Mouse (Mus musculus) small intestine, adult 2 months (tissue): Measurements from ENCODE around the gene Oprm1. TPM values are rescaled to one million over a fixed set of nuclear protein-coding genes. Genes with fewer than 3 reads are reported as not detected.
"Not testable (repeated sequence)": the region's sequence is repeated elsewhere in the genome, so short reads cannot be mapped to it uniquely, and the experiment has no call there.

Source experiments
- H3K27ac ChIP-seq: fragments of 200-500 bp; 2 replicates; pipeline ENCODE4 v1.5.1; 2012; ENCODE audit warnings: low read depth, low read length, control low read depth, inconsistent platforms; ENCODE audit not compliant: insufficient read depth
- H3K27me3 ChIP-seq: fragments of 200-500 bp; 2 replicates; pipeline ENCODE4 v1.6.1; 2012; ENCODE audit warnings: mild to moderate bottlenecking, moderate library complexity, low read length, inconsistent platforms; ENCODE audit not compliant: control insufficient read depth, insufficient read depth
- H3K36me3 ChIP-seq: fragments of 200-500 bp; 2 replicates; pipeline ENCODE4 v1.6.1; 2012; ENCODE audit warnings: mild to moderate bottlenecking, low read length, control low read depth, inconsistent platforms; ENCODE audit not compliant: control insufficient read depth, insufficient read depth
- H3K4me1 ChIP-seq: fragments of 200-500 bp; 2 replicates; pipeline ENCODE4 v1.6.1; 2012; ENCODE audit warnings: low read length, inconsistent platforms, mixed read lengths; ENCODE audit not compliant: control insufficient read depth, insufficient read depth, insufficient read length
- H3K4me3 ChIP-seq: fragments of 200-500 bp; 2 replicates; pipeline ENCODE4 v1.5.1; 2012; ENCODE audit warnings: low read depth, mild to moderate bottlenecking, control low read depth, inconsistent platforms, low read length, moderate library complexity
- CTCF ChIP-seq: fragments of 200-500 bp; IDR thresholded peaks from 2 replicates; pipeline ENCODE4 v1.5.1; 2012; ENCODE audit warnings: low read depth, mild to moderate bottlenecking, control low read depth, inconsistent platforms, low read length, moderate library complexity, mixed read lengths; ENCODE audit not compliant: insufficient replicate concordance, insufficient read length; ENCODE audit errors: extremely low read depth
- POLR2A ChIP-seq: fragments of 200-500 bp; IDR thresholded peaks from 2 replicates; pipeline ENCODE4 v1.6.1; 2012; ENCODE audit warnings: low read depth, mild to moderate bottlenecking, control low read depth, inconsistent platforms, low read length, moderate library complexity
- WGBS: fragments of 180-500 bp; shearing (Covaris S2); methylation state at CpG from one replicate; pipeline ENCODE4 v1.1.7; 2018; 5-methylcytosine and 5-hydroxymethylcytosine counted together
- polyA plus RNA-seq: library from polyadenylated mRNA; depleted of rRNA; stranded (reverse); fragments of >200 nt; gene quantifications from 2 replicates; pipeline ENCODE4 v1.2.3, GENCODE M21; 2012

Gene Oprm1
- polyA plus RNA-seq, 1 experiment: 0.08 TPM

GRCm38 (mm10) chr10:6988555-6988954 is 230.2 kb downstream of the Oprm1 start:
- Histone ChIP-seq H3K27ac (no peak overlapping the region), H3K27me3 (no peaks in the 10 kb centered on the region), H3K4me1 (no peaks in the 10 kb centered on the region), H3K4me3 (no peak overlapping the region), H3K36me3 (no peaks in the 10 kb centered on the region)
- WGBS: 47% methylated on average over 1 of the region's 1 CpGs
- TF ChIP-seq CTCF: no peak
- no peak for TF ChIP-seq POLR2A

- Histone ChIP-seq H3K27me3 (no peaks in the 10 kb centered on the region), H3K36me3 (no peaks in the 10 kb centered on the region), H3K27ac (no peak overlapping the region), H3K4me1 (no peaks in the 10 kb centered on the region), H3K4me3 (no peak overlapping the region)
- 68% methylated on average over 3 of the region's 3 CpGs for WGBS
- TF ChIP-seq POLR2A (no peak), CTCF (no peak)
Measured at GRCm38 (mm10) chr10:6996895-6997294, 238.6 kb downstream of the Oprm1 start.

GRCm38 (mm10) chr10:6998576-6999250 is 240.4 kb downstream of the Oprm1 start:
- H3K36me3 ChIP-seq: no peaks in the 10 kb centered on the region
- H3K27ac ChIP-seq: no peak overlapping the region
- WGBS: 90% methylated on average over 4 of the region's 4 CpGs
- no peaks in the 10 kb centered on the region for H3K4me1 ChIP-seq
- no peak overlapping the region for H3K4me3 ChIP-seq
- TF ChIP-seq POLR2A: no peak
- TF ChIP-seq CTCF: no peak
- no peaks in the 10 kb centered on the region for H3K27me3 ChIP-seq

GRCm38 (mm10) chr10:6999355-6999754 is 241.0 kb downstream of the Oprm1 start:
- Histone ChIP-seq H3K4me3 (no peak overlapping the region), H3K4me1 (no peaks in the 10 kb centered on the region), H3K27me3 (no peaks in the 10 kb centered on the region), H3K27ac (no peak overlapping the region), H3K36me3 (no peaks in the 10 kb centered on the region)
- WGBS: 84% methylated on average over 3 of the region's 3 CpGs
- TF ChIP-seq CTCF (no peak), POLR2A (no peak)

GRCm38 (mm10) chr10:7003898-7004297 is 245.6 kb downstream of the Oprm1 start:
- H3K4me3 ChIP-seq, H3K4me1 ChIP-seq, H3K27me3 ChIP-seq, H3K27ac ChIP-seq, H3K36me3 ChIP-seq: not testable (repeated sequence)

- Histone ChIP-seq H3K4me1 (no peaks in the 10 kb centered on the region), H3K36me3 (no peaks in the 10 kb centered on the region), H3K4me3 (no peak overlapping the region), H3K27ac (no peak overlapping the region), H3K27me3 (no peaks in the 10 kb centered on the region)
- TF ChIP-seq CTCF: no peak
- no peak for TF ChIP-seq POLR2A
- WGBS: 46% methylated on average over 5 of the region's 5 CpGs
Measured at GRCm38 (mm10) chr10:7004980-7005538, 246.8 kb downstream of the Oprm1 start.

DNA sequence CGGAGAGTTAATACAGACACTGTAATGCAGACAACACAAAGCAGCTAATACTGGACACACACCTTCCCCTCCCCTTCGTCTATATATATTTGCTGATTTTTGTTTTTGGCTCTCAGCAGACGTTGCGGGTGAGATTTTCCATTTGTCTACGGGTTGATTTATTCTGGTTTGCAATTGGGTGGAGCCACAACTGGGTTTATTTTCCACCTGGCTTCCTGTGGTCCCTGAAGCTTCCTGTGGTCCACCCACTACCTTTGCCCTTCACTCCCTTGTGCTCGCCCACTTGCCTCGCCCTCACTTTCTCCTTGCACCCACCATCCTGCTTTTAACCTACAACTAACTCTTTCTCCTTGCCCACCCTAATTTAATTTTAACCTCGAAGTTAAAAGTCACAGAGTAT is 252.2 kb downstream of the Oprm1 start:
- H3K27me3 ChIP-seq: no peaks in the 10 kb centered on the region
- 62% methylated on average over 8 of the region's 8 CpGs for WGBS
- no peaks in the 10 kb centered on the region for H3K36me3 ChIP-seq
- H3K4me3 ChIP-seq: no peak overlapping the region
- H3K27ac ChIP-seq: no peak overlapping the region
- no peaks in the 10 kb centered on the region for H3K4me1 ChIP-seq
- TF ChIP-seq CTCF (no peak), POLR2A (no peak)
